Mouse (Mus musculus) MEL (cell line): ENCODE data around the gene Mars2.

Experiments
- CTCF ChIP-seq, 3 experiments: IDR thresholded peaks in 2 of 3; conservative IDR thresholded peaks in 1 of 3; 2 replicates each; pipeline ENCODE4 v1.5.1; 2011 to 2012; ENCODE audit warnings: low read length in 3 of 3, low read depth in 2 of 3, mild to moderate bottlenecking in 2 of 3, improper control_type of control experiment in 1 of 3, inconsistent platforms in 1 of 3, mixed read lengths in 1 of 3, moderate library complexity in 1 of 3; ENCODE audit not compliant: control insufficient read depth in 1 of 3, insufficient read depth in 1 of 3, poor library complexity in 1 of 3, severe bottlenecking in 1 of 3
- POLR2A ChIP-seq, 2 experiments: IDR thresholded peaks; 2 replicates each; pipeline ENCODE4 v1.6.1; 2011 to 2012; ENCODE audit warnings: low read length in 2 of 2, mild to moderate bottlenecking in 2 of 2, control low read depth in 1 of 2, improper control_type of control experiment in 1 of 2, low read depth in 1 of 2, moderate library complexity in 1 of 2; ENCODE audit not compliant: control insufficient read depth in 1 of 2, insufficient read depth in 1 of 2, poor library complexity in 1 of 2

- no peak for TF ChIP-seq CTCF (IDR thresholded peaks at IDR 0.05 in 2 of 3, conservative IDR thresholded peaks at IDR 0.05 in 1 of 3; ENCODE audit: control insufficient read depth in 1 of 3, insufficient read depth in 1 of 3, low read depth in 2 of 3, low read length in 3 of 3, poor library complexity in 1 of 3, severe bottlenecking in 1 of 3)
- TF ChIP-seq POLR2A (IDR thresholded peaks at IDR 0.05; ENCODE audit: control insufficient read depth in 1 of 2, insufficient read depth in 1 of 2, low read depth in 1 of 2, low read length in 2 of 2, poor library complexity in 1 of 2) = no peak
Observed at GRCm38 (mm10) chr1:55237643-55238161, 725 bp downstream of the Mars2 start.
